Mouse (Mus musculus) limb, embryonic 10.5 days (tissue): ENCODE measurements around the gene Olfr101. TPM values are rescaled to one million over a fixed set of nuclear protein-coding genes. Genes with fewer than 3 reads are reported as not detected.

Experiments used
- DNase-seq: peaks from one replicate; pipeline ENCODE4 v3.0.0-alpha.2; 2017; ENCODE audit warnings: low spot score
- H3K27ac ChIP-seq: fragments of 300-500 bp; sonication (generic); 2 replicates; pipeline ENCODE4 v1.5.1; 2016; ENCODE audit warnings: mild to moderate bottlenecking
- H3K27me3 ChIP-seq: fragments of 300-500 bp; sonication (generic); 2 replicates; pipeline ENCODE4 v1.6.1; 2016; ENCODE audit warnings: low read depth, mild to moderate bottlenecking; ENCODE audit not compliant: poor library complexity, severe bottlenecking
- H3K36me3 ChIP-seq: fragments of 300-500 bp; sonication (generic); 2 replicates; pipeline ENCODE4 v1.6.1; 2016; ENCODE audit warnings: mild to moderate bottlenecking, moderate library complexity
- H3K4me1 ChIP-seq: fragments of 300-500 bp; sonication (generic); 2 replicates; pipeline ENCODE4 v1.6.1; 2016
- H3K4me3 ChIP-seq: fragments of 300-500 bp; sonication (generic); 2 replicates; pipeline ENCODE4 v1.5.1; 2016; ENCODE audit warnings: mild to moderate bottlenecking, moderate library complexity
- H3K9me3 ChIP-seq: fragments of 300-500 bp; sonication (generic); replicated peaks from 2 replicates; pipeline ENCODE4 v1.6.1; 2016; ENCODE audit warnings: mild to moderate bottlenecking
- polyA plus RNA-seq: library from polyadenylated mRNA; unstranded; fragments of >200 nt; fragmentation: Nextera tagmentation; extraction: Ambion mirVana; gene quantifications from 2 replicates; pipeline ENCODE4 v1.2.1, GENCODE M21; 2016

Gene Olfr101
- polyA plus RNA-seq, 1 experiment from 2014 or later = not detected

- Histone ChIP-seq H3K9me3 (no peaks in the 10 kb centered on the region), H3K4me3 (no peak overlapping the region), H3K27ac (no peak overlapping the region), H3K27me3 (no peaks in the 10 kb centered on the region), H3K36me3 (no peaks in the 10 kb centered on the region), H3K4me1 (no peaks in the 10 kb centered on the region)
- DNase-seq = no peak
Measured at GRCm38 (mm10) chr17:37249460-37249859, 54.7 kb downstream of the Olfr101 start.

Other genes with a start within 250 kb of the Olfr101 start
- 0.06 TPM in 1 of 2 replicates, not detected in the other for gene Olfr90, start 215.8 kb downstream of the Olfr101 start, polyA plus RNA-seq
- 0.05 TPM in 1 of 2 replicates, not detected in the other for gene Olfr91, start 206.0 kb downstream of the Olfr101 start, polyA plus RNA-seq
- gene Olfr92, start 184.2 kb downstream of the Olfr101 start, polyA plus RNA-seq = not detected in 2 replicates
- not detected in 2 replicates for gene Olfr93, start 142.8 kb downstream of the Olfr101 start, polyA plus RNA-seq
- gene Ubd, start 110.4 kb downstream of the Olfr101 start, polyA plus RNA-seq = not detected in 2 replicates
- gene Olfr94, start 103.3 kb downstream of the Olfr101 start, polyA plus RNA-seq = not detected in 2 replicates
- gene Olfr95, start 91.2 kb downstream of the Olfr101 start, polyA plus RNA-seq = not detected in 2 replicates
- gene Olfr96, start 84.2 kb downstream of the Olfr101 start, polyA plus RNA-seq = not detected in 2 replicates
- gene Olfr97, start 67.0 kb downstream of the Olfr101 start, polyA plus RNA-seq = not detected in 2 replicates
- not detected in 2 replicates for gene Olfr98, start 40.6 kb downstream of the Olfr101 start, polyA plus RNA-seq
- 0.64 and 0.74 TPM in 2 replicates for gene H2-M3, start 34.1 kb downstream of the Olfr101 start, polyA plus RNA-seq
- gene Olfr99, start 20.9 kb downstream of the Olfr101 start, polyA plus RNA-seq = not detected in 2 replicates
- not detected in 2 replicates for gene Olfr102, start 12.7 kb upstream of the Olfr101 start, polyA plus RNA-seq
- gene Olfr103, start 35.4 kb upstream of the Olfr101 start, polyA plus RNA-seq = not detected in 2 replicates
- not detected in 2 replicates for gene Olfr104-ps, start 55.3 kb upstream of the Olfr101 start, polyA plus RNA-seq
- gene Olfr105-ps, start 74.7 kb upstream of the Olfr101 start, polyA plus RNA-seq = not detected in 2 replicates
- not detected in 2 replicates for gene Olfr106-ps, start 86.1 kb upstream of the Olfr101 start, polyA plus RNA-seq
- gene Olfr107, start 94.9 kb upstream of the Olfr101 start, polyA plus RNA-seq = not detected in 2 replicates
- not detected in 2 replicates for gene Olfr108, start 141.2 kb upstream of the Olfr101 start, polyA plus RNA-seq
- not detected in 2 replicates for gene Olfr109, start 154.6 kb upstream of the Olfr101 start, polyA plus RNA-seq
- not detected in 2 replicates for gene H2-M2, start 179.2 kb upstream of the Olfr101 start, polyA plus RNA-seq
- gene Olfr110, start 188.2 kb upstream of the Olfr101 start, polyA plus RNA-seq = not detected in 2 replicates
- gene Olfr111, start 203.7 kb upstream of the Olfr101 start, polyA plus RNA-seq = not detected in 2 replicates